Mouse (Mus musculus): ENCODE measurements around the gene Ninj2. TPM values are rescaled to one million over a fixed set of nuclear protein-coding genes. Genes with fewer than 3 reads are reported as not detected.
A peak's percentile ranks its signal among the peaks of the same experiment; 100 is the strongest.

Ninj2 gene
- polyA plus RNA-seq, 1 experiment from 2014 or later: not detected

DNA sequence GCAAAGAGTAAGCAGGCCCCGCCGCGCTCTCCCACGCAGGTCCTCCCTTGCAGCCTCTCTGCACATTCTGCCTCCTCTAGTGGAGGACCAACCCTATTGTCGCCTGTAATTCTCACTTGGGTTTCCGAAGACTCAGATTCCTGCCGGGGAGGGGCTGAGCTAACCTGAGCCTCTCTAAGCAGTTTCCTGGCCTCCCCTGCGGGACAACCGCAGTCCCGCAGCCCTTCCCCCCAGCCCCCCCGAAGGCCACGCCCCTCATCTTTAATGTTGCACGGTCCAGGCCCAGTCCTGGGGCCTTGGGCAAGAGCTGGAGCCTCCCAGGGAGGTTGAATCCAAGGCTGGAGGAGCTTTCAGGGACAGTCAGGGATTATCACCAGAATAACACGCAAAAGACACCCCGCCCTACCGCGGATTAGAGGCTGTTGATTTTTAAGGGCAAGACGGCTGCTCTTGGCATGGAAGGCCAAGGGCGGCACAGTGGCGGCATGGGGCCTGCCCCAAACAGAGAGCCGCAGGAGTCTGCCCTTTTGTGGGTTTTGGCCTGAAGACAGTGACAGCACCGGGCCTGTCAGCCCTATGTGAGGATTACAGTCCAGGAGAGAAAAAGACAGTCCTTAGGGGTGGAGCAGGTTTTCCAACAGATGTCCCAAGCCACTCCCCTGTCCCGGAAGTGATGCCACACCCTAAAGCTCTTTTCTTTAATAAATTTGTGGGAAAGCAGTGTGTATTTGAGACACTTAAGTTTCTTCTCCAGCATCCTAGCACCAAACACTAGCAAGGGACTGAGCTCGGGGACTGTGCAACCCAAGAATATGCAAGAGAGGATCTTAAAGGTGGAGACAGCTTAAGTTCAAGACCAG is 95.5 kb downstream of the Ninj2 start:
- no peaks in the 10 kb centered on the region for H3K9me3 ChIP-seq
- H3K9ac ChIP-seq: peak overlapping the region; percentile 29; the same call in 1 of the 2 replicates
- no peak; the same call in 1 of the 2 replicates for ATAC-seq (ENCODE audit: low FRiP score)
- H3K27me3 ChIP-seq: peaks cover 15% of the 10 kb centered on the region
- peak overlapping the region; percentile 39 for H3K4me2 ChIP-seq
- peaks cover 23% of the 10 kb centered on the region for H3K4me1 ChIP-seq (replicated peaks)
- 23% methylated on average over 24 of the region's 24 CpGs for whole genome bisulfite sequencing
- H3K4me3 ChIP-seq: peak overlapping the region; percentile 12; the same call in 1 of the 2 replicates
- H3K36me3 ChIP-seq: no peaks in the 10 kb centered on the region
- no peak overlapping the region for H3K27ac ChIP-seq

DNA sequence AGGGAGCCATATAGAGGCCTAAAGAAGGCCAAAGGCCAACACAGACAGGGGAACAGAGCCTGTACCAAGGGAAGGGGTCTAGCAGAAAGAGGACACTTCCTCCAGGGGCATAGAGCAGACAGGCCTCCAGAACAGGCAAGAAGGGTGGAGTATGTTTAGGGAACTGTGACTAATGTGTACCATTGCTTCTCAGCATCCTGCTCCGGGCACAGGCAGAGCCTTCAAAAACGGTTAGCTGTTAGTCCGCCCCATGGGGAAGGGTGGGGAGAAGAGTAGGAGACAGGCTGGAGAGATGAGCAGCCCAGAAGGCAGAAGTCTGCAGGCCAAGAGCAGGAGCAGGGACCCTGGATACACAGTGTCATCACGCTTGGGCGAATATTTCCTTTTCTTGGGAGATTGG is 96.1 kb downstream of the Ninj2 start:
- peaks cover 23% of the 10 kb centered on the region for H3K4me1 ChIP-seq (replicated peaks)
- H3K27ac ChIP-seq: no peak overlapping the region
- no peak overlapping the region for H3K4me3 ChIP-seq
- no peaks in the 10 kb centered on the region for H3K9me3 ChIP-seq
- 87% methylated on average over 5 of the region's 5 CpGs for WGBS
- H3K4me2 ChIP-seq: no peak overlapping the region
- no peak for ATAC-seq (ENCODE audit: low FRiP score)
- peaks cover 15% of the 10 kb centered on the region for H3K27me3 ChIP-seq
- no peak overlapping the region for H3K9ac ChIP-seq
- H3K36me3 ChIP-seq: no peaks in the 10 kb centered on the region

DNA sequence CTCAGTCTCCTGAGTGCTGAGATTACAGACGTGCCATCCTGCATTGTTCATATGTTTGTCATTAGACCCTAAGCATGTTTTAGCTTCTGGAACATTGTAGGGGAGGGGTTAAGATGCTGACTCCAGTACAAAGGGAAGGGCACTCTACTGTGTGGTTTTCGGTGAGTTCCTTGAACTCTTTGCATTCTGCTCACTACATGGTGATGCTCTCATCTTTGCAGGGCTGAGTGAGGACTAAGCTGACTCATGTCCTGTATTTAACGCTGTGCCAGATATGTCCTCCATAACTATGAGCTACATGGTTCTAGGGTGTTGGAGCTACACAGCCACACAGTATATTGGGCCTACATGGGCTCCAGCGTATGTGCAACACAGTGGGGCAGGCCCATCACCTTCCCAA is 97.2 kb downstream of the Ninj2 start:
- no peaks in the 10 kb centered on the region for H3K36me3 ChIP-seq
- no peaks in the 10 kb centered on the region for H3K9me3 ChIP-seq
- H3K27ac ChIP-seq: no peak overlapping the region
- H3K9ac ChIP-seq: no peak overlapping the region
- 98% methylated on average over 4 of the region's 4 CpGs for WGBS
- H3K4me2 ChIP-seq: no peak overlapping the region
- peaks cover 16% of the 10 kb centered on the region for H3K27me3 ChIP-seq
- ATAC-seq (ENCODE audit: low FRiP score): no peak
- H3K4me1 ChIP-seq (replicated peaks): peaks cover 23% of the 10 kb centered on the region
- no peak overlapping the region for H3K4me3 ChIP-seq

- H3K27me3 ChIP-seq: peaks cover 18% of the 10 kb centered on the region
- no peak for ATAC-seq (ENCODE audit: low FRiP score)
- H3K27ac ChIP-seq: no peak overlapping the region
- no peak overlapping the region for H3K4me3 ChIP-seq
- H3K9me3 ChIP-seq: no peaks in the 10 kb centered on the region
- WGBS: 88% methylated on average over 4 of the region's 4 CpGs
- H3K4me1 ChIP-seq (replicated peaks): peaks cover 23% of the 10 kb centered on the region
- H3K36me3 ChIP-seq: no peaks in the 10 kb centered on the region
- no peak overlapping the region for H3K9ac ChIP-seq
- H3K4me2 ChIP-seq: no peak overlapping the region
Measured at GRCm38 (mm10) chr6:120190912-120191311, 97.8 kb downstream of the Ninj2 start.

DNA sequence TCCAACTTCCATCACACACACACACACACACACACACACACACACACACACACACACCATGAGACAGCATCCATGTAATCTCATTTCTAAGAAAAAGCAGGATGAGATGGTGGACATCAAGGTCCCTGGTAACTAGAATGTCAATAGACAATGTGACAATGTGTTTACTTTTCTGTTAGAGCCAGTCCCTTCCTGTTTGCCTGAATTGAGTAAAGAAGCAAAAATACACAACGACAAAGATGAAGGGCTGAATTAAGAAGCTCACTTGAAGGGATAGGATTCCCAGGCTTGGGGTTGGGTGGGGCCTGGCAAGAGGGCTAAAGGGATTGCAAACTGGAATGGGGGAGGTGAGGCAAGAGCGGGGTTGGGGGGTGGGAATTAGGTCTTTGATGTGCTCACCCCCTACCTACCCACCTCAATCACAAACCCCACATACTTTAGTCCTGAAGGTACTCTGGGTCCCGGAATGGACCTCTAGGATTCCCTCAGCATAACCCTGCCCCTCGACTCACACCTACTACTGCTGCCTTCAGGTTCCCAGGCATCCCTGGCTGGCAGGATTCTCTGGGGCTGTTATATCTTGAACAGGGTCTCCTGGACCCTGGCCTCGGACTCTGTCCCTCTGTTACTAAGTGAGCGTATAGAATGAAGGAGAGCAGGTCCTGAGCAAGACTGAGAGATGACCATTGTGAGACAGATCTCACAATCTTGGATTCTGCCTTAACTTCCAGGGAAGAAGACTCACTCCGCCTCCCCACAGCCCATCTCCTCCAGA is 98.4 kb downstream of the Ninj2 start:
- peaks cover 23% of the 10 kb centered on the region for H3K4me1 ChIP-seq (replicated peaks)
- H3K4me3 ChIP-seq: no peak overlapping the region
- no peak overlapping the region for H3K27ac ChIP-seq
- 61% methylated on average over 7 of the region's 7 CpGs for WGBS
- H3K9ac ChIP-seq: no peak overlapping the region
- H3K27me3 ChIP-seq: peaks cover 21% of the 10 kb centered on the region
- no peak for ATAC-seq (ENCODE audit: low FRiP score)
- H3K36me3 ChIP-seq: no peaks in the 10 kb centered on the region
- H3K9me3 ChIP-seq: no peaks in the 10 kb centered on the region
- no peak overlapping the region for H3K4me2 ChIP-seq

GRCm38 (mm10) chr6:120192211-120192870 is 99.2 kb downstream of the Ninj2 start:
- WGBS: 13% methylated on average over 14 of the region's 15 CpGs
- H3K27ac ChIP-seq: no peak overlapping the region
- no peak overlapping the region for H3K9ac ChIP-seq
- peaks cover 21% of the 10 kb centered on the region for H3K27me3 ChIP-seq
- no peak for ATAC-seq (ENCODE audit: low FRiP score)
- no peak overlapping the region for H3K4me2 ChIP-seq
- H3K4me3 ChIP-seq: no peak overlapping the region
- H3K4me1 ChIP-seq (replicated peaks): peaks cover 22% of the 10 kb centered on the region
- H3K9me3 ChIP-seq: no peaks in the 10 kb centered on the region
- no peaks in the 10 kb centered on the region for H3K36me3 ChIP-seq

- Histone ChIP-seq H3K9me3 (no peaks in the 10 kb centered on the region), H3K4me2 (no peak overlapping the region), H3K27ac (no peak overlapping the region), H3K36me3 (no peaks in the 10 kb centered on the region), H3K9ac (no peak overlapping the region), H3K27me3 (peaks cover 18% of the 10 kb centered on the region), H3K4me3 (no peak overlapping the region), H3K4me1 (replicated peaks) (peaks cover 14% of the 10 kb centered on the region)
- WGBS: 23% methylated on average over 5 of the region's 5 CpGs
- ATAC-seq (ENCODE audit: low FRiP score): no peak
Measured at GRCm38 (mm10) chr6:120193174-120193573, 100.0 kb downstream of the Ninj2 start.

GRCm38 (mm10) chr6:120193793-120194192 is 100.6 kb downstream of the Ninj2 start:
- Histone ChIP-seq H3K27me3 (peaks cover 12% of the 10 kb centered on the region), H3K4me2 (no peak overlapping the region), H3K4me1 (replicated peaks) (peaks cover 8% of the 10 kb centered on the region), H3K4me3 (no peak overlapping the region), H3K9me3 (no peaks in the 10 kb centered on the region), H3K27ac (no peak overlapping the region), H3K36me3 (no peaks in the 10 kb centered on the region), H3K9ac (no peak overlapping the region)
- ATAC-seq (ENCODE audit: low FRiP score): no peak
- 69% methylated on average over 1 of the region's 1 CpGs for WGBS

- WGBS: 42% methylated on average over 10 of the region's 10 CpGs
- H3K4me3 ChIP-seq: no peak overlapping the region
Measured at GRCm38 (mm10) chr6:120194305-120194704, 101.2 kb downstream of the Ninj2 start.

DNA sequence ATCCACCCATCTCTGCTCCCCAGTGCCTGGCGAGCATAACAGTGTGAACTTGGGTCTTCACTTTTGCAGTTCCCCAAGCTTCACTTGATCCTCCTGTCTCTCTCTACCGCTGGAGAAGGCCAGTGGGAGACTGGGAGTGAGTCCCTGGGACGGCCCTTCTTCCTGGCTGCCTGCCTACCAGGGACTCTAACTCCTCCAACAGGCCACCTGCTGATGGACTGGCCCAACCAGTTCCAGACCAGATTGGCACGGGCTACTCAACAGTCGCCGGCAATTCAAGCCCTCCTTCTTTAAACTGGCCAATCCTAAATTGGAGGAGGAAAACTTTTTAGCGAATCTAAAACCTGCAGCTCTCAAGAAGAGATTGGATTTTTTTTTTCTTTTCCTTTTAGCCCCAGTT is 101.8 kb downstream of the Ninj2 start:
- Histone ChIP-seq H3K27ac (no peak overlapping the region), H3K27me3 (0 out of 2 replicates have a peak, but pooled peaks cover 6% of the 10 kb centered on the region), H3K9ac (no peak overlapping the region), H3K4me3 (no peak overlapping the region), H3K4me2 (no peak overlapping the region), H3K4me1 (replicated peaks) (peaks cover 7% of the 10 kb centered on the region), H3K36me3 (no peaks in the 10 kb centered on the region), H3K9me3 (no peaks in the 10 kb centered on the region)
- no peak for ATAC-seq (ENCODE audit: low FRiP score)
- WGBS: 23% methylated on average over 7 of the region's 7 CpGs

More at GRCm38 (mm10) chr6:120194305-120194704, 101.2 kb downstream of the Ninj2 start:
- Histone ChIP-seq H3K36me3 (no peaks in the 10 kb centered on the region), H3K4me2 (no peak overlapping the region), H3K27ac (no peak overlapping the region), H3K27me3 (peaks cover 7% of the 10 kb centered on the region; the same call in 1 of the 2 replicates), H3K4me1 (replicated peaks) (peaks cover 7% of the 10 kb centered on the region), H3K9ac (no peak overlapping the region), H3K9me3 (no peaks in the 10 kb centered on the region)
- no peak for ATAC-seq (ENCODE audit: low FRiP score)

GRCm38 (mm10) chr6:120196837-120197236 is 103.7 kb downstream of the Ninj2 start:
- H3K4me2 ChIP-seq: no peak overlapping the region
- no peak for ATAC-seq (ENCODE audit: low FRiP score)
- H3K9ac ChIP-seq: no peak overlapping the region
- 41% methylated on average over 2 of the region's 2 CpGs for WGBS
- H3K9me3 ChIP-seq: no peaks in the 10 kb centered on the region
- peaks cover 11% of the 10 kb centered on the region for H3K4me1 ChIP-seq (replicated peaks)
- no peak overlapping the region for H3K27ac ChIP-seq
- H3K4me3 ChIP-seq: no peak overlapping the region
- H3K27me3 ChIP-seq: 0 out of 2 replicates have a peak, but pooled peaks cover 6% of the 10 kb centered on the region
- H3K36me3 ChIP-seq: no peaks in the 10 kb centered on the region

DNA sequence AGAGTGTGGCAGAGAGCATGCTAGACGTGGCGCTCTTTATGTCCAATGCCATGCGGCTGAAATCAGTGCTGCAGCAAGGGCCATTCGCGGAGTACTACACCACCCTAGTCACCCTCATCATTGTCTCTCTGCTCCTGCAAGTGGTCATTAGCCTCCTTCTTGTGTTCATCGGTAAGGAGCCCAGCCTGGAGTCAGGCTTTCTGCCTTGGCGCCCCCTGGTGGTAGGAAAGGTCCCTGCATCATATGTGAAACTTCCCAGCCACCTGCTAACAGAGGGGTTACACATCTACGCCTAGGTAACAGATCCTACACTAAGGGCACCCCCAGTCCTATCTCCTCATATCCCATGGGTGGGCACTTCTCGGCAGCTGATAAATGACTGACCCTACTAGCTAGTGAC is 104.8 kb downstream of the Ninj2 start:
- Histone ChIP-seq H3K9ac (no peak overlapping the region), H3K27ac (no peak overlapping the region), H3K27me3 (0 out of 2 replicates have a peak, but pooled peaks cover 6% of the 10 kb centered on the region), H3K4me3 (no peak overlapping the region), H3K4me1 (replicated peaks) (peaks cover 15% of the 10 kb centered on the region), H3K4me2 (no peak overlapping the region), H3K36me3 (no peaks in the 10 kb centered on the region), H3K9me3 (no peaks in the 10 kb centered on the region)
- 35% methylated on average over 9 of the region's 9 CpGs for WGBS
- no peak for ATAC-seq (ENCODE audit: low FRiP score)

All from hindbrain, embryonic 13.5 days (tissue).